Mouse (Mus musculus): Measurements from ENCODE around the gene F13a1. TPM values are rescaled to one million over a fixed set of nuclear protein-coding genes. Genes with fewer than 3 reads are reported as not detected.

F13a1 gene
- polyA plus RNA-seq, 1 experiment from 2014 or later, result 25.7 TPM

- Histone ChIP-seq H3K9me3 (no peaks in the 10 kb centered on the region), H3K4me1 (no peaks in the 10 kb centered on the region), H3K4me2 (replicated peaks) (no peak overlapping the region), H3K27me3 (no peaks in the 10 kb centered on the region), H3K9ac (replicated peaks) (no peak overlapping the region), H3K27ac (replicated peaks) (no peak overlapping the region), H3K36me3 (no peaks in the 10 kb centered on the region), H3K4me3 (no peak overlapping the region)
- WGBS, result 87% methylated on average over 3 of the region's 3 CpGs
- no peak for ATAC-seq (ENCODE audit: low FRiP score, low read depth)
These were observed 108.2 kb downstream of the F13a1 start for GRCm38 (mm10) chr13:36941891-36942290.

- no peak overlapping the region for H3K9ac ChIP-seq (replicated peaks)
- H3K36me3 ChIP-seq, result no peaks in the 10 kb centered on the region
- 91% methylated on average over 9 of the region's 9 CpGs for WGBS
- no peak for ATAC-seq (ENCODE audit: low FRiP score, low read depth)
- H3K27ac ChIP-seq (replicated peaks), result no peak overlapping the region
- no peak overlapping the region for H3K4me3 ChIP-seq
- no peaks in the 10 kb centered on the region for H3K4me1 ChIP-seq
- H3K4me2 ChIP-seq (replicated peaks), result no peak overlapping the region
- H3K9me3 ChIP-seq, result no peaks in the 10 kb centered on the region
- H3K27me3 ChIP-seq, result no peaks in the 10 kb centered on the region
These were observed 118.0 kb downstream of the F13a1 start for GRCm38 (mm10) chr13:36932066-36932465.

GRCm38 (mm10) chr13:36919737-36920136, 130.3 kb downstream of the F13a1 start:
- Histone ChIP-seq H3K4me1 (no peaks in the 10 kb centered on the region), H3K9me3 (no peaks in the 10 kb centered on the region), H3K4me2 (replicated peaks) (no peak overlapping the region), H3K9ac (replicated peaks) (no peak overlapping the region), H3K36me3 (no peaks in the 10 kb centered on the region), H3K27ac (replicated peaks) (no peak overlapping the region), H3K4me3 (no peak overlapping the region), H3K27me3 (no peaks in the 10 kb centered on the region)
- WGBS, result 80% methylated on average over 4 of the region's 4 CpGs
- ATAC-seq (ENCODE audit: low FRiP score, low read depth), result no peak

GRCm38 (mm10) chr13:36903885-36904284, 146.2 kb downstream of the F13a1 start:
- no peaks in the 10 kb centered on the region for H3K9me3 ChIP-seq
- no peak overlapping the region for H3K27ac ChIP-seq (replicated peaks)
- no peaks in the 10 kb centered on the region for H3K27me3 ChIP-seq
- 24% methylated on average over 4 of the region's 4 CpGs for WGBS
- peaks cover 6% of the 10 kb centered on the region; the same call in 1 of the 2 replicates for H3K4me1 ChIP-seq
- H3K4me3 ChIP-seq, result no peak overlapping the region
- no peak overlapping the region for H3K4me2 ChIP-seq (replicated peaks)
- no peaks in the 10 kb centered on the region for H3K36me3 ChIP-seq
- no peak for ATAC-seq (ENCODE audit: low FRiP score, low read depth)
- H3K9ac ChIP-seq (replicated peaks), result no peak overlapping the region

- H3K27ac ChIP-seq (replicated peaks), result no peak overlapping the region
- no peaks in the 10 kb centered on the region for H3K27me3 ChIP-seq
- no peak overlapping the region for H3K9ac ChIP-seq (replicated peaks)
- H3K4me1 ChIP-seq, result peaks cover 6% of the 10 kb centered on the region; the same call in 1 of the 2 replicates
- no peaks in the 10 kb centered on the region for H3K9me3 ChIP-seq
- H3K4me2 ChIP-seq (replicated peaks), result no peak overlapping the region
- H3K4me3 ChIP-seq, result no peak overlapping the region
- no peaks in the 10 kb centered on the region for H3K36me3 ChIP-seq
- no peak for ATAC-seq (ENCODE audit: low FRiP score, low read depth)
- 41% methylated on average over 1 of the region's 1 CpGs for WGBS
These were observed 146.6 kb downstream of the F13a1 start for GRCm38 (mm10) chr13:36903447-36903846.

- Histone ChIP-seq H3K9ac (replicated peaks) (no peak overlapping the region), H3K4me1 (peaks cover 6% of the 10 kb centered on the region; the same call in 1 of the 2 replicates), H3K4me3 (no peak overlapping the region), H3K27me3 (no peaks in the 10 kb centered on the region), H3K4me2 (replicated peaks) (no peak overlapping the region), H3K27ac (replicated peaks) (no peak overlapping the region), H3K36me3 (no peaks in the 10 kb centered on the region), H3K9me3 (no peaks in the 10 kb centered on the region)
- whole genome bisulfite sequencing, result 81% methylated on average over 3 of the region's 3 CpGs
- ATAC-seq (ENCODE audit: low FRiP score, low read depth), result no peak
These were observed 148.4 kb downstream of the F13a1 start for GRCm38 (mm10) chr13:36901603-36902002.

GRCm38 (mm10) chr13:36901016-36901415, 149.0 kb downstream of the F13a1 start:
- ATAC-seq (ENCODE audit: low FRiP score, low read depth), result no peak
- Histone ChIP-seq H3K4me3 (no peak overlapping the region), H3K27me3 (no peaks in the 10 kb centered on the region), H3K4me1 (peaks cover 8% of the 10 kb centered on the region; the same call in 1 of the 2 replicates), H3K36me3 (no peaks in the 10 kb centered on the region), H3K4me2 (replicated peaks) (no peak overlapping the region), H3K27ac (replicated peaks) (no peak overlapping the region), H3K9ac (replicated peaks) (no peak overlapping the region), H3K9me3 (no peaks in the 10 kb centered on the region)
- 68% methylated on average over 3 of the region's 3 CpGs for WGBS

- Histone ChIP-seq H3K4me3 (no peak overlapping the region), H3K27ac (replicated peaks) (no peak overlapping the region)
- WGBS, result 53% methylated on average over 3 of the region's 3 CpGs
These were observed 154.0 kb downstream of the F13a1 start for GRCm38 (mm10) chr13:36896061-36896460.

GRCm38 (mm10) chr13:36893762-36894161, 156.3 kb downstream of the F13a1 start:
- Histone ChIP-seq H3K36me3 (no peaks in the 10 kb centered on the region), H3K4me2 (replicated peaks) (no peak overlapping the region), H3K27ac (replicated peaks) (no peak overlapping the region), H3K4me1 (0 out of 2 replicates have a peak, but pooled peaks cover 4% of the 10 kb centered on the region), H3K9me3 (no peaks in the 10 kb centered on the region), H3K4me3 (no peak overlapping the region), H3K9ac (replicated peaks) (no peak overlapping the region), H3K27me3 (no peaks in the 10 kb centered on the region)
- WGBS, result 97% methylated on average over 3 of the region's 3 CpGs
- no peak for ATAC-seq (ENCODE audit: low FRiP score, low read depth)

More at GRCm38 (mm10) chr13:36896061-36896460, 154.0 kb downstream of the F13a1 start:
- Histone ChIP-seq H3K36me3 (no peaks in the 10 kb centered on the region), H3K4me1 (0 out of 2 replicates have a peak, but pooled peaks cover 4% of the 10 kb centered on the region), H3K4me2 (replicated peaks) (no peak overlapping the region), H3K9me3 (no peaks in the 10 kb centered on the region), H3K9ac (replicated peaks) (no peak overlapping the region), H3K27me3 (no peaks in the 10 kb centered on the region)
- ATAC-seq (ENCODE audit: low FRiP score, low read depth), result no peak

- no peak overlapping the region for H3K4me3 ChIP-seq
- no peak overlapping the region for H3K27ac ChIP-seq (replicated peaks)
- no peaks in the 10 kb centered on the region for H3K27me3 ChIP-seq
- no peaks in the 10 kb centered on the region for H3K36me3 ChIP-seq
- WGBS, result 83% methylated on average over 1 of the region's 1 CpGs
- H3K4me2 ChIP-seq (replicated peaks), result no peak overlapping the region
- no peaks in the 10 kb centered on the region for H3K9me3 ChIP-seq
- ATAC-seq (ENCODE audit: low FRiP score, low read depth), result no peak
- 0 out of 2 replicates have a peak, but pooled peaks cover 4% of the 10 kb centered on the region for H3K4me1 ChIP-seq
- no peak overlapping the region for H3K9ac ChIP-seq (replicated peaks)
These were observed 157.8 kb downstream of the F13a1 start for GRCm38 (mm10) chr13:36892216-36892615.

GRCm38 (mm10) chr13:36885973-36886372, 164.1 kb downstream of the F13a1 start:
- no peak overlapping the region for H3K4me2 ChIP-seq (replicated peaks)
- H3K4me3 ChIP-seq, result no peak overlapping the region
- H3K27ac ChIP-seq (replicated peaks), result no peak overlapping the region
- no peak for ATAC-seq (ENCODE audit: low FRiP score, low read depth)
- H3K36me3 ChIP-seq, result no peaks in the 10 kb centered on the region
- no peaks in the 10 kb centered on the region for H3K9me3 ChIP-seq
- H3K4me1 ChIP-seq, result no peaks in the 10 kb centered on the region
- H3K27me3 ChIP-seq, result no peaks in the 10 kb centered on the region
- WGBS, result 91% methylated on average over 7 of the region's 7 CpGs
- no peak overlapping the region for H3K9ac ChIP-seq (replicated peaks)

GRCm38 (mm10) chr13:36839111-36839510, 210.9 kb downstream of the F13a1 start:
- 84% methylated on average over 3 of the region's 3 CpGs for WGBS
- H3K4me1 ChIP-seq, result no peaks in the 10 kb centered on the region
- no peaks in the 10 kb centered on the region for H3K36me3 ChIP-seq
- no peaks in the 10 kb centered on the region for H3K9me3 ChIP-seq
- ATAC-seq (ENCODE audit: low FRiP score, low read depth), result no peak
- H3K9ac ChIP-seq (replicated peaks), result no peak overlapping the region
- H3K27ac ChIP-seq (replicated peaks), result no peak overlapping the region
- H3K4me3 ChIP-seq, result no peak overlapping the region
- no peaks in the 10 kb centered on the region for H3K27me3 ChIP-seq
- H3K4me2 ChIP-seq (replicated peaks), result no peak overlapping the region

Data from midbrain, embryonic 12.5 days (tissue).